ENCODE assay signal across 16 mouse cellular contexts in the genomic region with DNA sequence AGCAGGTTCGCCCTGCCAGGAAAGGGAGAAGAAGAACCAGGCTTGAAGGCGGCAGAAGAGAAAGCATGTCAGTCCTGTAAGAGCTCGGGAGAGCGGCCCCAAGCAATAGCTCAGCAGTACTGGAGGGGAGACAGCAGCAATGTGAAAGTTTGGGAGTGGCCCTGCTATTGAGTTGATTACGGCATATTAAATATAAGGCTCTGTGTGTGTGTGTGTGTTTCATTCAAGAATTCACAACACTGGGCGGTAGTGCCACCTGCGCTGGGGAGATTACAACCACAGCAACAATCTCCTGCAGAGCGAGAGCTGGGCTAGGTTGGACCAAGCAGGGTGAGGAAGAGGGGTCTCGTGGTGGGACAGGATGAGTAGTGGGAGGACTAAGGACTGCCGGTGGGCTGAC. TPM values are rescaled to one million over a fixed set of nuclear protein-coding genes. Genes with fewer than 3 reads are reported as not detected.
"Had no signal": no experiment of that assay in that cellular context is flagged by ENCODE, and none has a peak within 500 bp of the region (broad histone marks: within the 10 kb centered on the region; RNA-seq: fewer than 3 reads in every experiment).

No protein-coding gene starts in this region.

- H3K36me3 ChIP-seq: intestine, embryonic 15.5 days; kidney, embryonic 15.5 days; limb, embryonic 15.5 days; midbrain, embryonic 12.5 days had no signal

- DNase-seq: kidney, adult 18-20 months; kidney, postnatal 14 days; lung, embryonic 14.5 days; lung, postnatal 10 days; lung, postnatal 4 days; right cerebral cortex, postnatal 25 days; thymus, postnatal 14 days had no signal

- ATAC-seq: intestine, embryonic 15.5 days had no signal

- H3K9ac ChIP-seq: intestine, embryonic 15.5 days; kidney, embryonic 15.5 days; limb, embryonic 15.5 days; lung, embryonic 14.5 days; midbrain, embryonic 12.5 days had no signal

- H3K9me3 ChIP-seq: intestine, embryonic 15.5 days; kidney, embryonic 15.5 days; limb, embryonic 15.5 days; midbrain, embryonic 12.5 days had no signal

- H3K4me1 ChIP-seq: intestine, embryonic 15.5 days; kidney, embryonic 15.5 days; limb, embryonic 15.5 days; midbrain, embryonic 12.5 days had no signal

- H3K27ac ChIP-seq: intestine, embryonic 15.5 days; kidney, embryonic 15.5 days; left cerebral cortex, adult 2 months; limb, embryonic 15.5 days; midbrain, embryonic 12.5 days; stomach, postnatal 0 days had no signal

- H3K27me3 ChIP-seq: intestine, embryonic 15.5 days; kidney, embryonic 15.5 days; limb, embryonic 15.5 days had no signal

- H3K4me3 ChIP-seq: intestine, embryonic 15.5 days; kidney, embryonic 15.5 days; left cerebral cortex, adult 2 months; limb, embryonic 15.5 days; megakaryocyte, embryonic 14.5 days; midbrain, embryonic 12.5 days had no signal

- H3K4me2 ChIP-seq: intestine, embryonic 15.5 days; kidney, embryonic 15.5 days; limb, embryonic 15.5 days; lung, embryonic 14.5 days; midbrain, embryonic 12.5 days had no signal

RNA-seq across cellular contexts. Expression of gene Zglp1, which starts 15.3 kb away (rescaled TPM):
- polyA plus RNA-seq: limb, embryonic 15.5 days; lung, embryonic 14.5 days; midbrain, postnatal 0 days; stomach, postnatal 0 days had no signal

RNA-seq across cellular contexts. Expression of gene Icam5, which starts 19.7 kb away (rescaled TPM):
- polyA plus RNA-seq: limb, embryonic 11.5 days; midbrain, embryonic 12.5 days had no signal

RNA-seq across cellular contexts. Expression of gene Icam4, which starts 22.4 kb away (rescaled TPM):
- total RNA-seq: midbrain, postnatal 0 days had no signal
